Mouse (Mus musculus): ENCODE results near the gene Ccnf. TPM values are rescaled to one million over a fixed set of nuclear protein-coding genes. Genes with fewer than 3 reads are reported as not detected.
A peak's percentile ranks its signal among the peaks of the same experiment; 100 is the strongest.

Gene Ccnf
- total and polyA plus RNA-seq, 2 experiments from 2014 or later: 7.1 to 10.2 TPM

DNA sequence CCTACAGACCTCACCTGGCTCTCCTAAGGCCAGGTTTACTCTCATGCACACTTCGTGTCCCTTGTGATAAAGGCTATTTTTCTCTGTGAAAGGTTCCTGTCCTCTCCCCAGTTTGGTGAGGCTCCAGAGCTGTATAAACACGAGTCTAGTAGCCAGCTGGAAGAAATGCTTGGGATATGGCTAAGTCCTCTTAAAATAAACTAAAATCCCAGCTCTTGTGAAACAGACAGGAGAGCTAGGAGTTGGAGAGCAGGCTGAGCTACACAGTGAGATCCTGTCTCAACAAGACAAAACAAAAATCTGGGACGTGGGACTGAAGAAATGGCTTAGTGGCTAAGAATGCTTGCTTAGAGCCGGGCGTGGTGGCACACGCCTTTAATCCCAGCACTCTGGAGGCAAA is 38.1 kb downstream of the Ccnf start:
- Histone ChIP-seq H3K4me3 (ENCODE audit: low read length) (no peak overlapping the region), H3K27ac (no peak overlapping the region), H3K9me3 (ENCODE audit: low read length) (no peaks in the 10 kb centered on the region), H3K9ac (replicated peaks; ENCODE audit: low read length) (no peak overlapping the region), H3K4me1 (ENCODE audit: insufficient read depth, low read length) (peaks cover 34% of the 10 kb centered on the region), H3K27me3 (ENCODE audit: insufficient read depth, low read length) (no peaks in the 10 kb centered on the region), H3K4me2 (ENCODE audit: low read depth, low read length) (no peak overlapping the region), H3K36me3 (ENCODE audit: insufficient read depth, low read length) (peaks cover 7% of the 10 kb centered on the region; the same call in 1 of the 2 replicates)
- 80% methylated on average over 6 of the region's 6 CpGs for WGBS
- TF ChIP-seq CTCF (IDR thresholded peaks at IDR 0.05; ENCODE audit: low read depth): no peak
- ATAC-seq (no peak), DNase-seq (ENCODE audit: low spot score) (no peak)

DNA sequence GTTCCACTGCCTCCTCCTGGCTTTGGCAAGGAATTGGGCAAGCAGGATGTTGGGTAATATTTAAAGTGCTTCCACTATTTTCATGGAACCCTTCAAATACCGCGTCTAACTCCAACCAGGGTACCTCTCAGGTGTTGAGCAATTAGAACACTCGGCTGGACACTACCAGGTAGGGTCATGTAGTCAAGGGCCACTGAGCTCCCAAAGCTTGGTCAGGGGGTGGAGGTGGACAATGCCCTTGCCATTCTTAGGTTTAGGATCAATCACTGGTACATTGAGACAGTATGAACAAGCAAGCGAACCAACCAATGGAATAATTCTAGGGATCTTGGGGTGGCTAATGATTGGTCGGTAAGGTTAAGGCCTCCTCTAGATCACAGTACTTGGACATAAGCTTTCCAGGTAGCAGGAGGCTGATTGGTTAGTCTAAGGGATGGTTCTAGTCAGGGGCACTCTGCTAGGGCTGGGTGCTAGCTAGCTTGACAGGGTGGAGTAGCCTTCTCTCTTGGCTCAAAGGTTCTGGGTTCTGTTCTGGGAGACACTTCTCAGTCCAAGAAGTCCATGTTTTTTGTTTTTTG is 38.8 kb downstream of the Ccnf start:
- peak; percentile 70 for TF ChIP-seq CTCF (IDR thresholded peaks at IDR 0.05; ENCODE audit: low read depth)
- Histone ChIP-seq H3K36me3 (ENCODE audit: insufficient read depth, low read length) (peaks cover 7% of the 10 kb centered on the region; the same call in 1 of the 2 replicates), H3K4me3 (ENCODE audit: low read length) (peak overlapping the region; percentile 49), H3K9ac (replicated peaks; ENCODE audit: low read length) (no peak overlapping the region), H3K27ac (0 out of 2 replicates have a peak overlapping the region, but pooled peaks have one; percentile 1), H3K4me1 (ENCODE audit: insufficient read depth, low read length) (peaks cover 41% of the 10 kb centered on the region), H3K27me3 (ENCODE audit: insufficient read depth, low read length) (no peaks in the 10 kb centered on the region), H3K4me2 (ENCODE audit: low read depth, low read length) (peak overlapping the region; percentile 94), H3K9me3 (ENCODE audit: low read length) (no peaks in the 10 kb centered on the region)
- ATAC-seq (no peak; the same call in 1 of the 2 replicates), DNase-seq (ENCODE audit: low spot score) (no peak)
- 31% methylated on average over 5 of the region's 5 CpGs for WGBS

DNA sequence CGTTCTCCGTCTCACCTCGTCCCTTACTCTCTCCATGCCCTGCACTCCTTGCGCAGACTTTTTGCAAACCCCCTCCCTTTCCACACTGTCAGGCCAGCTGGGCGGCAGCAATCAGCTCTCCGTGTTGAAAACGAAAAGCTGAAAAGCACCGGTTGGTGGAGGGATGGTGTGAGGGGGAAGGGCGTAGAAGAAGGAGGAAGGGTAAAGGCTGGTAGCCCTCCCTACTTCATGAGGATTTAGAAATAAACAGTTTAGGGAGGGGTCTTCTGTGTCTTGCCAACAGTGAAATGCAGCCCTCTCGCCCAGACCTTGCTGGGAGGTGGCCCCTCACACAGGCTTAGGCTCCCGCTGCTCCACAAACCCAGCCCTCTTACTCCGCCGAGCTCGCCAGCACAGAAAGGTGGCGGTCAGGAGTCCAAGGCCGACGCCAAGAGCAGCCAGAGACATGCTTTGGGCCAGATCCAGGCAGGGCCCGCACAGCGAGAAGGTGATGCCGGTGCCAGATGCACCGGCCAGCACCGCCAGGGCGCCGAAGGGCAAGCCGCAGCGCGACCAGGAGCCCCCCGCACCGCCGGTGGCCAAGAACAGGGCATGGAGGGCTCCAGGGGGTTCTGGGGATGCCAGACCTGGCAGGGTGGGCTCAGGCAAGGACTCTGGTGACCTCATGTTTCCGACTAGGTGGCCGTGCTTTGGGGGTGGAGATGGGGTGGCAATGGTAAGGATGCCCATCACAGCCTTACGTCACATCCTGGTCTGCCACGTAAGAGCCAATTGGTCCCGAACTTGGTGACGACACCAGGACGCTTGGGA is 39.4 kb downstream of the Ccnf start:
- H3K36me3 ChIP-seq (ENCODE audit: insufficient read depth, low read length): peaks cover 7% of the 10 kb centered on the region; the same call in 1 of the 2 replicates
- H3K27me3 ChIP-seq (ENCODE audit: insufficient read depth, low read length): no peaks in the 10 kb centered on the region
- H3K4me3 ChIP-seq (ENCODE audit: low read length): peak overlapping the region; percentile 49
- H3K9ac ChIP-seq (replicated peaks; ENCODE audit: low read length): peak overlapping the region; percentile 67
- H3K9me3 ChIP-seq (ENCODE audit: low read length): no peaks in the 10 kb centered on the region
- peak overlapping the region; percentile 94 for H3K4me2 ChIP-seq (ENCODE audit: low read depth, low read length)
- H3K4me1 ChIP-seq (ENCODE audit: insufficient read depth, low read length): peaks cover 47% of the 10 kb centered on the region
- 1% methylated on average over 37 of the region's 37 CpGs for WGBS
- TF ChIP-seq CTCF (IDR thresholded peaks at IDR 0.05; ENCODE audit: low read depth): no peak
- peak; percentile 80 for ATAC-seq
- DNase-seq (ENCODE audit: low spot score): peak; percentile 93
- peak overlapping the region; percentile 93 for H3K27ac ChIP-seq

DNA sequence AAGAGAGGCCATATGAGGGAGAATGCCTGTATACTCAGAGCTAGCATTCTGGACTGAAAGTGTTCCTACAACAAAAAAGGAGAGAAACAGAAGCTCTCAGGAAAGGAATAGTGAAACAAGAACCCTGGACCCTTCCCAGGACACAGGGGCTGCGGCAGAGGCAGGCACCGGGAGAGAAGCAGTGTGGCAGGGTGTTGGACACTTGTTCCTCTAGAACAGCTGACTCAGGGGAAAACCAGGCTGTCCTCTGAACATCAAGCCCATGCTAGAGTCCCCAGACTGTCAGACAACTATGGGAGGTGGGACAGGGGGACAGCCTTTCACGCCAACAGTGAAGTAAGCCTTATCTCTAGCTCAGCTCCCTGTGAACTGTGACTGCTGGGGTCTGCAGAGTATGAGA is 40.7 kb downstream of the Ccnf start:
- no peak overlapping the region for H3K4me3 ChIP-seq (ENCODE audit: low read length)
- peaks cover 59% of the 10 kb centered on the region for H3K4me1 ChIP-seq (ENCODE audit: insufficient read depth, low read length)
- no peaks in the 10 kb centered on the region for H3K27me3 ChIP-seq (ENCODE audit: insufficient read depth, low read length)
- peak overlapping the region; percentile 93; the same call in 1 of the 2 replicates for H3K27ac ChIP-seq
- ATAC-seq (no peak), DNase-seq (ENCODE audit: low spot score) (no peak)
- no peaks in the 10 kb centered on the region for H3K9me3 ChIP-seq (ENCODE audit: low read length)
- peaks cover 5% of the 10 kb centered on the region; the same call in 1 of the 2 replicates for H3K36me3 ChIP-seq (ENCODE audit: insufficient read depth, low read length)
- 75% methylated on average over 3 of the region's 3 CpGs for WGBS
- H3K4me2 ChIP-seq (ENCODE audit: low read depth, low read length): peak overlapping the region; percentile 94; the same call in 1 of the 2 replicates
- TF ChIP-seq CTCF (IDR thresholded peaks at IDR 0.05; ENCODE audit: low read depth): no peak
- no peak overlapping the region for H3K9ac ChIP-seq (replicated peaks; ENCODE audit: low read length)

DNA sequence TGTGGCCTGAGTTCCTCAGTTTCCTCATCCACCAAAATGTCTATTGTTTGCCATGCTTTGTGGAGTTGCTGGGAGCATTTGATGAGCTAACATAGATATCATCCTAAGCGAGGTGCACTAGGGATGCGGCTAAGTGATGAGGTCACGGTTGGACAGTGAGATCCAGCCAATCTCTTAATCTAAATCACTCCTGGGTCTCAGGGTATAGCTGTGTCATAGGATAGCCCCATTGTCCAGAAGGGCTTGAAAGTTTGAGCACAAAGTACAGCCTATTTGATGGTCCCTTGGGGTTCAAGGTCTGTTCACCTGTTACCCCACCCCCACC is 41.4 kb downstream of the Ccnf start:
- no peak for DNase-seq (ENCODE audit: low spot score)
- Histone ChIP-seq H3K27ac (peak overlapping the region; percentile 81; the same call in 1 of the 2 replicates), H3K4me2 (ENCODE audit: low read depth, low read length) (peak overlapping the region; percentile 93), H3K9ac (replicated peaks; ENCODE audit: low read length) (peak overlapping the region; percentile 76; the same call in 1 of the 2 replicates), H3K27me3 (ENCODE audit: insufficient read depth, low read length) (no peaks in the 10 kb centered on the region), H3K9me3 (ENCODE audit: low read length) (no peaks in the 10 kb centered on the region), H3K36me3 (ENCODE audit: insufficient read depth, low read length) (no peaks in the 10 kb centered on the region), H3K4me1 (ENCODE audit: insufficient read depth, low read length) (peaks cover 62% of the 10 kb centered on the region), H3K4me3 (ENCODE audit: low read length) (no peak overlapping the region)
- no peak for TF ChIP-seq CTCF (IDR thresholded peaks at IDR 0.05; ENCODE audit: low read depth)
- 69% methylated on average over 3 of the region's 3 CpGs for WGBS
- ATAC-seq: no peak

DNA sequence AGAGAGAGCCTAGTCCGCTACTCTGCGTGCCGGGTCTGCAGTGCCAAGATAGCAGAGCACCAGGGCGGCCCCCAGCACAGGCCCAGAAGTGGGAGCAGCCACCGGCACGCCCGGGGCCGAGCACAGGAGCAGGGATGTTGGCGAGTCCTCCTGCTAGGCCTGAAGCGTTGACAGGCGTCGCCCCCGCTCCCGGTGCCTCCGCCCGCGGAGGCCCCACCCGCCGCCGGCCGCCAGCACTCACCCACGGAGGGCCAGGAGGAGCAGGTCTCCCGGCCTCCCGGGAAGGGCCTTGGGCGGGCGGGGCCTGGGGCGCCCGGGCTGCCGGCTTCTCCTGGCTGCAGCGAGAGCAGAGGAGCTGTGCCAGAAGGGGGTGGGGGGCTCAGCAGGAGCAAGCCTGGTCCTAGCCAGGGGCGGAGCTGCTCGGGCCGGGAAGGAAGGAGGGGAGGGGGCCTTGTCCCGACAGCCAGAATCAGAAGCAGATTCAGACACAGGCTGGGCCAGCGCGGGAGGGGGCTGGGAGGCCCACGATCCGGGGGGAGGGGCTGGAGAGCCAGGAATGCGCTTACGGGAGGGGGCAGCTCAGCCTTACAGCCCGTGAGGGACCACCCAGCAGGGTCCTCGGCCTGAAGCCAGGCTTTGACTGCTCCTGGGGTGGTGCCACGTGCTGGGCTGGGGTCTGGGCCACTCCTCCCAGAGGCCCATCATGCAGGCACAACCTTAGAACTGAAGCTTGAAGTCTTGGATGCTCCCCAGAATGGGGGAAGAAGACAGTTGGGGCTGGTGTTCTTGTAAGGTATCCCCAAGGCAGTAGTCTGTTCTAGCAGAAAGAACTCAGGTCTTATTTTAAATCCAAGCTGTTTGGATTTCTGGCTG is 42.0 kb downstream of the Ccnf start, which contains the start of gene Ntn3:
TSS of gene Ntn3 (minus strand) at position 489 of the 873 bp plus-strand sequence.
- WGBS: under 1% methylated on average over 43 of the region's 43 CpGs
- no peaks in the 10 kb centered on the region for H3K36me3 ChIP-seq (ENCODE audit: insufficient read depth, low read length)
- no peaks in the 10 kb centered on the region for H3K9me3 ChIP-seq (ENCODE audit: low read length)
- H3K9ac ChIP-seq (replicated peaks; ENCODE audit: low read length): peak within 1 kb of the TSS; percentile 76
- peak within 1 kb of the TSS; percentile 93 for H3K4me2 ChIP-seq (ENCODE audit: low read depth, low read length)
- peak; percentile 75 for DNase-seq (ENCODE audit: low spot score)
- peak within 1 kb of the TSS; percentile 93 for H3K27ac ChIP-seq
- H3K4me3 ChIP-seq (ENCODE audit: low read length): peak within 1 kb of the TSS; percentile 44
- no peaks in the 10 kb centered on the region for H3K27me3 ChIP-seq (ENCODE audit: insufficient read depth, low read length)
- peak; percentile 21; the same call in 1 of the 2 replicates for ATAC-seq
- peaks cover 68% of the 10 kb centered on the region for H3K4me1 ChIP-seq (ENCODE audit: insufficient read depth, low read length)
- TF ChIP-seq CTCF (IDR thresholded peaks at IDR 0.05; ENCODE audit: low read depth): no peak

Data from hindbrain, postnatal 0 days (tissue).